Mouse (Mus musculus) MEL (cell line): Measurements from ENCODE around the gene Gm15737. TPM values are rescaled to one million over a fixed set of nuclear protein-coding genes. Genes with fewer than 3 reads are reported as not detected.

ENCODE experiments used
- DNase-seq: peaks from one replicate; pipeline ENCODE4 v3.0.0; 2011; ENCODE audit warnings: low read depth, low spot score
- H3K27ac ChIP-seq: 2 replicates; pipeline ENCODE4 v1.5.1; 2012; ENCODE audit warnings: low read depth, mild to moderate bottlenecking, control low read depth, low read length, moderate library complexity; ENCODE audit not compliant: control insufficient read depth
- H3K27me3 ChIP-seq, 2 experiments: fragments of 150-350 bp in 1 of 2; sonication (generic) in 1 of 2; 2 replicates each; pipeline ENCODE4 v1.6.1; 2012; ENCODE audit warnings: low read length in 2 of 2, mild to moderate bottlenecking in 2 of 2, improper control_type of control experiment in 1 of 2, moderate library complexity in 1 of 2; ENCODE audit not compliant: insufficient read depth in 2 of 2, control insufficient read depth in 1 of 2
- H3K36me3 ChIP-seq, 2 experiments: 2 replicates each; pipeline ENCODE4 v1.6.1; 2012 to 2014; ENCODE audit warnings: low read length in 2 of 2, improper control_type of control experiment in 1 of 2, inconsistent platforms in 1 of 2, mild to moderate bottlenecking in 1 of 2; ENCODE audit not compliant: insufficient read depth in 2 of 2, control insufficient read depth in 1 of 2
- H3K4me1 ChIP-seq, 2 experiments: fragments of 150-350 bp in 1 of 2; sonication (generic) in 1 of 2; 2 replicates each; pipeline ENCODE4 v1.6.1; 2012; ENCODE audit warnings: low read length in 2 of 2, improper control_type of control experiment in 1 of 2, mild to moderate bottlenecking in 1 of 2; ENCODE audit not compliant: insufficient read depth in 2 of 2, control insufficient read depth in 1 of 2
- H3K4me3 ChIP-seq, 2 experiments: fragments of 150-350 bp in 1 of 2; sonication (generic) in 1 of 2; 2 replicates each; pipeline ENCODE4 v1.5.1; 2012; ENCODE audit warnings: low read depth in 2 of 2, low read length in 2 of 2, mild to moderate bottlenecking in 2 of 2, moderate library complexity in 2 of 2, control low read depth in 1 of 2, improper control_type of control experiment in 1 of 2; ENCODE audit not compliant: control insufficient read depth in 1 of 2, insufficient read depth in 1 of 2
- H3K79me2 ChIP-seq: 2 replicates; pipeline ENCODE4 v1.6.1; 2012; ENCODE audit warnings: mild to moderate bottlenecking, low read length, moderate library complexity; ENCODE audit not compliant: control insufficient read depth, poor library complexity, insufficient read depth
- H3K9ac ChIP-seq: 2 replicates; pipeline ENCODE4 v1.6.1; 2012; ENCODE audit warnings: low read depth, mild to moderate bottlenecking, control low read depth, low read length, moderate library complexity; ENCODE audit not compliant: control insufficient read depth, poor library complexity, severe bottlenecking
- H3K9me3 ChIP-seq: fragments of 150-350 bp; sonication (generic); replicated peaks from 2 replicates; pipeline ENCODE4 v1.6.1; 2012; ENCODE audit warnings: mild to moderate bottlenecking, low read length, improper control_type of control experiment, moderate library complexity; ENCODE audit not compliant: insufficient read depth
- CHD1 ChIP-seq: IDR thresholded peaks from 2 replicates; pipeline ENCODE4 v1.6.1; 2012; ENCODE audit warnings: low read depth, mild to moderate bottlenecking, inconsistent platforms, low read length, improper control_type of control experiment
- CTCF ChIP-seq, 3 experiments: IDR thresholded peaks in 2 of 3; conservative IDR thresholded peaks in 1 of 3; 2 replicates each; pipeline ENCODE4 v1.5.1; 2011 to 2012; ENCODE audit warnings: low read length in 3 of 3, low read depth in 2 of 3, mild to moderate bottlenecking in 2 of 3, improper control_type of control experiment in 1 of 3, inconsistent platforms in 1 of 3, mixed read lengths in 1 of 3, moderate library complexity in 1 of 3; ENCODE audit not compliant: control insufficient read depth in 1 of 3, insufficient read depth in 1 of 3, poor library complexity in 1 of 3, severe bottlenecking in 1 of 3
- ELF1 ChIP-seq: IDR thresholded peaks from 2 replicates; pipeline ENCODE4 v1.6.1; 2014; ENCODE audit warnings: low read depth, mild to moderate bottlenecking, inconsistent platforms, low read length, improper control_type of control experiment, moderate library complexity
- EP300 ChIP-seq, 2 experiments: IDR thresholded peaks; 2 replicates each; pipeline ENCODE4 v1.6.1; 2011; ENCODE audit warnings: improper control_type of control experiment in 2 of 2, low read length in 2 of 2, low read depth in 1 of 2, mild to moderate bottlenecking in 1 of 2
- GATA1 ChIP-seq: IDR thresholded peaks from 2 replicates; pipeline ENCODE4 v1.6.1; 2011; ENCODE audit warnings: low read depth, low read length, improper control_type of control experiment
- JUND ChIP-seq: IDR thresholded peaks from 2 replicates; pipeline ENCODE4 v1.6.1; 2011; ENCODE audit warnings: low read depth, mild to moderate bottlenecking, improper control_type of control experiment, low read length
- MAX ChIP-seq: IDR thresholded peaks from 2 replicates; pipeline ENCODE4 v1.6.1; 2011; ENCODE audit warnings: low read length, improper control_type of control experiment
- MAZ ChIP-seq: IDR thresholded peaks from 2 replicates; pipeline ENCODE4 v1.6.1; 2012; ENCODE audit warnings: low read depth, mild to moderate bottlenecking, inconsistent platforms, low read length, improper control_type of control experiment
- MEF2A ChIP-seq: IDR thresholded peaks from 2 replicates; pipeline ENCODE4 v1.6.1; 2014; ENCODE audit warnings: low read depth, mild to moderate bottlenecking, inconsistent platforms, low read length, improper control_type of control experiment; ENCODE audit not compliant: poor library complexity, insufficient replicate concordance, severe bottlenecking; ENCODE audit errors: extremely low read depth
- MXI1 ChIP-seq: IDR thresholded peaks from 2 replicates; pipeline ENCODE4 v1.6.1; 2011; ENCODE audit warnings: mild to moderate bottlenecking, low read depth, low read length, improper control_type of control experiment
- MYB ChIP-seq: IDR thresholded peaks from 2 replicates; pipeline ENCODE4 v1.6.1; 2011; ENCODE audit warnings: mild to moderate bottlenecking, low read depth, low read length, improper control_type of control experiment
- NELFE ChIP-seq: IDR thresholded peaks from 2 replicates; pipeline ENCODE4 v1.6.1; 2011; ENCODE audit warnings: low read depth, low read length, improper control_type of control experiment
- POLR2A ChIP-seq, 2 experiments: IDR thresholded peaks; 2 replicates each; pipeline ENCODE4 v1.6.1; 2011 to 2012; ENCODE audit warnings: low read length in 2 of 2, mild to moderate bottlenecking in 2 of 2, control low read depth in 1 of 2, improper control_type of control experiment in 1 of 2, low read depth in 1 of 2, moderate library complexity in 1 of 2; ENCODE audit not compliant: control insufficient read depth in 1 of 2, insufficient read depth in 1 of 2, poor library complexity in 1 of 2
- POLR2AphosphoS5 ChIP-seq: IDR thresholded peaks from 2 replicates; pipeline ENCODE4 v1.6.1; 2012; ENCODE audit warnings: low read depth, borderline replicate concordance, mild to moderate bottlenecking, inconsistent platforms, low read length, moderate library complexity, mixed read lengths
- RAD21 ChIP-seq: IDR thresholded peaks from 2 replicates; pipeline ENCODE4 v1.6.1; 2011; ENCODE audit warnings: mild to moderate bottlenecking, low read depth, low read length, improper control_type of control experiment
- SMC3 ChIP-seq: IDR thresholded peaks from 2 replicates; pipeline ENCODE4 v1.6.1; 2011; ENCODE audit warnings: low read depth, low read length, improper control_type of control experiment
- TAL1 ChIP-seq: IDR thresholded peaks from 2 replicates; pipeline ENCODE4 v1.6.1; 2012; ENCODE audit warnings: mild to moderate bottlenecking, inconsistent platforms, low read length, moderate library complexity, mixed read lengths
- TBP ChIP-seq: IDR thresholded peaks from 2 replicates; pipeline ENCODE4 v1.8.0; 2011; ENCODE audit warnings: low read depth, low read length, improper control_type of control experiment
- TCF12 ChIP-seq: IDR thresholded peaks from 2 replicates; pipeline ENCODE4 v1.6.1; 2014; ENCODE audit warnings: low read depth, mild to moderate bottlenecking, inconsistent platforms, low read length, improper control_type of control experiment, moderate library complexity
- USF1 ChIP-seq: IDR thresholded peaks from 2 replicates; pipeline ENCODE4 v1.6.1; 2014; ENCODE audit warnings: low read depth, mild to moderate bottlenecking, inconsistent platforms, low read length, improper control_type of control experiment, moderate library complexity
- ZNF384 ChIP-seq: IDR thresholded peaks from 2 replicates; pipeline ENCODE4 v1.6.1; 2012; ENCODE audit warnings: low read depth, mild to moderate bottlenecking, inconsistent platforms, low read length, improper control_type of control experiment
- polyA plus RNA-seq, 2 experiments: library from polyadenylated mRNA; stranded (reverse) in 1 of 2; unstranded in 1 of 2; fragments of >175 nt in 1 of 2; fragments of >200 nt in 1 of 2; gene quantifications; 2 replicates each; pipeline versions ENCODE4 v1.2.1 to v1.2.4; 2012; ENCODE audit warnings: low replicate concordance in 2 of 2, low read depth in 1 of 2; ENCODE audit not compliant: insufficient read length in 2 of 2, insufficient read depth in 1 of 2, missing spikeins in 1 of 2
- total RNA-seq: library from RNA; depleted of rRNA; stranded (reverse); fragments of 300-350 nt; gene quantifications from 2 replicates; pipeline ENCODE4 v1.2.3, GENCODE M21; 2012

The Gm15737 gene
- total and polyA plus RNA-seq, 3 experiments, result not detected

GRCm38 (mm10) chr6:92862599-92862998 lies 6.6 kb upstream of the Gm15737 start:
- H3K27ac ChIP-seq, result no peak overlapping the region
- no peak overlapping the region for H3K4me3 ChIP-seq
- DNase-seq, result no peak
- H3K9me3 ChIP-seq, result no peaks in the 10 kb centered on the region
- H3K4me1 ChIP-seq, result no peaks in the 10 kb centered on the region
- no peak overlapping the region for H3K9ac ChIP-seq
- TF ChIP-seq CTCF (IDR thresholded peaks at IDR 0.05 in 2 of 3, conservative IDR thresholded peaks at IDR 0.05 in 1 of 3; ENCODE audit: control insufficient read depth in 1 of 3, insufficient read depth in 1 of 3, low read depth in 2 of 3, low read length in 3 of 3, poor library complexity in 1 of 3, severe bottlenecking in 1 of 3) (no peak), NELFE (no peak), TBP (no peak), EP300 (IDR thresholded peaks at IDR 0.05; ENCODE audit: low read depth in 1 of 2, low read length in 2 of 2) (no peak), MXI1 (no peak), TCF12 (no peak), SMC3 (no peak), MAZ (no peak), MAX (no peak), RAD21 (no peak), POLR2AphosphoS5 (no peak), TAL1 (no peak), JUND (no peak), USF1 (no peak), CHD1 (no peak), ELF1 (no peak), GATA1 (no peak), MYB (no peak), MEF2A (no peak), POLR2A (IDR thresholded peaks at IDR 0.05; ENCODE audit: control insufficient read depth in 1 of 2, insufficient read depth in 1 of 2, low read depth in 1 of 2, low read length in 2 of 2, poor library complexity in 1 of 2) (no peak)
- H3K27me3 ChIP-seq, result no peaks in the 10 kb centered on the region
- no peaks in the 10 kb centered on the region for H3K79me2 ChIP-seq
- no peaks in the 10 kb centered on the region for H3K36me3 ChIP-seq

- Histone ChIP-seq H3K4me1 (no peaks in the 10 kb centered on the region), H3K4me3 (no peak overlapping the region), H3K79me2 (no peaks in the 10 kb centered on the region), H3K27ac (no peak overlapping the region), H3K27me3 (no peaks in the 10 kb centered on the region), H3K9me3 (no peaks in the 10 kb centered on the region), H3K36me3 (no peaks in the 10 kb centered on the region), H3K9ac (no peak overlapping the region)
- TF ChIP-seq ZNF384, result no peak
- DNase-seq, result no peak
Observed at GRCm38 (mm10) chr6:92869582-92870219, 544 bp downstream of the Gm15737 start.
